Mouse (Mus musculus): ENCODE results near the gene Qrich2. TPM values are rescaled to one million over a fixed set of nuclear protein-coding genes. Genes with fewer than 3 reads are reported as not detected.

The Qrich2 gene
- polyA plus RNA-seq, 1 experiment = 1.3 TPM

GRCm38 (mm10) chr11:116435992-116436724 lies 29.9 kb downstream of the Qrich2 start:
- peak overlapping the region; percentile 91 for H3K27ac ChIP-seq (ENCODE audit: insufficient read depth, low read length)
- H3K4me1 ChIP-seq (ENCODE audit: control insufficient read depth, insufficient read depth, low read length) = no peaks in the 10 kb centered on the region
- no peak for TF ChIP-seq CTCF (IDR thresholded peaks at IDR 0.05; ENCODE audit: low read depth, low read length)
- TF ChIP-seq EP300 (IDR thresholded peaks at IDR 0.05; ENCODE audit: insufficient read depth, low read depth, low read length) = peak; percentile 29; the same call in 1 of the 2 replicates
- TF ChIP-seq POLR2A (IDR thresholded peaks at IDR 0.05; ENCODE audit: insufficient read depth, low read length) = no peak
- no peaks in the 10 kb centered on the region for H3K27me3 ChIP-seq (ENCODE audit: control insufficient read depth, insufficient read depth, low read length, poor library complexity, severe bottlenecking)
- H3K9ac ChIP-seq (ENCODE audit: low read depth, poor library complexity, severe bottlenecking) = peak overlapping the region; percentile 94
- H3K36me3 ChIP-seq (ENCODE audit: control insufficient read depth, insufficient read depth, low read length, poor library complexity, severe bottlenecking) = peaks cover 27% of the 10 kb centered on the region
- peak overlapping the region; percentile 74 for H3K4me3 ChIP-seq (ENCODE audit: low read depth, low read length)
- H3K9me3 ChIP-seq (replicated peaks; ENCODE audit: control insufficient read depth, insufficient read depth, low read length, poor library complexity, severe bottlenecking) = no peaks in the 10 kb centered on the region

DNA sequence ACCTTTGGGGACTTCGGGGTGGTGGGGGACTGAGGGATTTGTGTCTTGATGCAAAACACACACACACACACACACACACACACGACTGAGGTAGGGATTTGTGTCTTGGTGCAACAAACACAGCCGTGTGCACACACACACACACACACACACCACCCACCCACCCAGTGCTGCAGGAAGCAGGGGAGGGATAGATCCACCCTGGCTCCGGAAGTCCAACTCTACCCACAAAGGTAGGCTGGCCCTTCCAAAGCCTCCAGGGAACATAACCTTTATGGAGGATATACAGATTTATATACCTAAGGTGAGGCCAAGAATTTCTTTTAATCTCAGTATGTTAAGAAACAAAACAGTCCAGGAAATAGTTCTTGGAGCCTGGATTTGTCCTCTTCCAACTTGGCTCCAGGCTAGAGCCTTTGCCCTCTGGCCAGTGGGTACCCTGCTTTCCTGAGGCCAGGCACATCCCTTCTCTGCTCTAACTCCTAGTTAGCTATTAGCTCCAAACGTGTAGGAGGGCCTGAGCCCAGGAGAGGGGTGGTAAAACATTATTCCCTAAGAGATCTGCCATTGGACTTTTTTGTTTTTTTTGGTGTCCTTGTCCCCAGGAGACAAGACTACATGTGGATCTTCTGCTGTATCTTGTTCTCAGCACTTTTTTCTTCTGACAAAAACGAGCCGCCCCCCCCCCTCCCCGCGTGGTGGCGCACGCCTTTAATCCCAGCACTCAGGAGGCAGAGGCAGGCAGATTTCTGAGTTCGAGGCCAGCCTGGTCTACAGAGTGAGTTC lies 30.9 kb downstream of the Qrich2 start:
- Histone ChIP-seq H3K4me3 (ENCODE audit: low read depth, low read length) (peak overlapping the region; percentile 74), H3K4me1 (ENCODE audit: control insufficient read depth, insufficient read depth, low read length) (peaks cover 2% of the 10 kb centered on the region), H3K36me3 (ENCODE audit: control insufficient read depth, insufficient read depth, low read length, poor library complexity, severe bottlenecking) (peaks cover 27% of the 10 kb centered on the region), H3K9ac (ENCODE audit: low read depth, poor library complexity, severe bottlenecking) (peak overlapping the region; percentile 94), H3K27me3 (ENCODE audit: control insufficient read depth, insufficient read depth, low read length, poor library complexity, severe bottlenecking) (no peaks in the 10 kb centered on the region), H3K27ac (ENCODE audit: insufficient read depth, low read length) (peak overlapping the region; percentile 91), H3K9me3 (replicated peaks; ENCODE audit: control insufficient read depth, insufficient read depth, low read length, poor library complexity, severe bottlenecking) (no peaks in the 10 kb centered on the region)
- TF ChIP-seq POLR2A (IDR thresholded peaks at IDR 0.05; ENCODE audit: insufficient read depth, low read length) = no peak
- TF ChIP-seq EP300 (IDR thresholded peaks at IDR 0.05; ENCODE audit: insufficient read depth, low read depth, low read length) = no peak
- no peak for TF ChIP-seq CTCF (IDR thresholded peaks at IDR 0.05; ENCODE audit: low read depth, low read length)

DNA sequence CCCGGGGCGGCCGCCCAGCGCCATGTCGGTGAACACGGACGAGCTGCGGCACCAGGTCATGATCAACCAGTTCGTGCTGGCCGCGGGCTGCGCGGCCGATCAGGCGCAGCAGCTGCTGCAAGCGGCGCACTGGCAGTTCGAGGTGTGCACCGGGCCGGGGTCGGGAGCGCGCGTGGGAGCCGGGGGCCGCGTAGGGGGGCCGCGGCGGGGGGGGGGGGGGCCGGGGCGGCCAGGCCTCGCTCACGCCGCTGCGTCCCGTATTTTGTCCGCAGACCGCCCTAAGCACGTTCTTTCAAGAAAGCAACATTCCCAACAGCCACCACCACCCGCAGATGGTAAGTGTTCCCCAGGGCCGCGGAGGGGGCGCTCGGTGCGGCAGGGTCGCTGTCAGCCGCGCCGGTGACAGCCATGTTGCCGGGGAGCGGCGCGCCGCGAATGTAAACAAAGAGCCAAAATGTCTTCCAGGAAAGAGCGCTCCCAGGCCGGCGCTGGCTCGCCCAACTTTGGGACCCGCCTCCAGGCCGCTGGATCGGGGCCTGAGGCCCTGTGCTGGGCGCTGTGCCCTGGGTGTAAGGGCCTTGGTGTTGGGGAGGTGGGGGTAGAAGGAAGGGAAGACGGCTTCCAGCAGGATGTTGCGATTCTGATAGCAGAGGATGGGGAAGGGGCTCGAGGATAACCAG lies 31.6 kb downstream of the Qrich2 start:
- peaks cover 3% of the 10 kb centered on the region for H3K4me1 ChIP-seq (ENCODE audit: control insufficient read depth, insufficient read depth, low read length)
- no peak for TF ChIP-seq EP300 (IDR thresholded peaks at IDR 0.05; ENCODE audit: insufficient read depth, low read depth, low read length)
- no peak for TF ChIP-seq POLR2A (IDR thresholded peaks at IDR 0.05; ENCODE audit: insufficient read depth, low read length)
- no peak for TF ChIP-seq CTCF (IDR thresholded peaks at IDR 0.05; ENCODE audit: low read depth, low read length)

GRCm38 (mm10) chr11:116433356-116434286 lies 32.4 kb downstream of the Qrich2 start, which contains the start of gene Ubald2:
TSS of gene Ubald2 (plus strand) at chr11:116434094.
- H3K36me3 ChIP-seq (ENCODE audit: control insufficient read depth, insufficient read depth, low read length, poor library complexity, severe bottlenecking) = peaks cover 17% of the 10 kb centered on the region
- H3K4me1 ChIP-seq (ENCODE audit: control insufficient read depth, insufficient read depth, low read length) = peaks cover 3% of the 10 kb centered on the region
- no peaks in the 10 kb centered on the region for H3K9me3 ChIP-seq (replicated peaks; ENCODE audit: control insufficient read depth, insufficient read depth, low read length, poor library complexity, severe bottlenecking)
- H3K27me3 ChIP-seq (ENCODE audit: control insufficient read depth, insufficient read depth, low read length, poor library complexity, severe bottlenecking) = no peaks in the 10 kb centered on the region
- peak within 1 kb of the TSS; percentile 74 for H3K4me3 ChIP-seq (ENCODE audit: low read depth, low read length)
- H3K27ac ChIP-seq (ENCODE audit: insufficient read depth, low read length) = peak within 1 kb of the TSS; percentile 91
- peak within 1 kb of the TSS; percentile 94 for H3K9ac ChIP-seq (ENCODE audit: low read depth, poor library complexity, severe bottlenecking)
- TF ChIP-seq CTCF (IDR thresholded peaks at IDR 0.05; ENCODE audit: low read depth, low read length) = no peak

More for the DNA sequence above, 31.6 kb downstream of the Qrich2 start:
- H3K27ac ChIP-seq (ENCODE audit: insufficient read depth, low read length) = peak overlapping the region; percentile 91
- peaks cover 23% of the 10 kb centered on the region for H3K36me3 ChIP-seq (ENCODE audit: control insufficient read depth, insufficient read depth, low read length, poor library complexity, severe bottlenecking)
- peak overlapping the region; percentile 74 for H3K4me3 ChIP-seq (ENCODE audit: low read depth, low read length)
- no peaks in the 10 kb centered on the region for H3K9me3 ChIP-seq (replicated peaks; ENCODE audit: control insufficient read depth, insufficient read depth, low read length, poor library complexity, severe bottlenecking)
- H3K9ac ChIP-seq (ENCODE audit: low read depth, poor library complexity, severe bottlenecking) = peak overlapping the region; percentile 94
- no peaks in the 10 kb centered on the region for H3K27me3 ChIP-seq (ENCODE audit: control insufficient read depth, insufficient read depth, low read length, poor library complexity, severe bottlenecking)

GRCm38 (mm10) chr11:116432593-116433355 lies 33.3 kb downstream of the Qrich2 start:
- H3K27ac ChIP-seq (ENCODE audit: insufficient read depth, low read length) = peak overlapping the region; percentile 68
- no peak overlapping the region for H3K4me3 ChIP-seq (ENCODE audit: low read depth, low read length)
- peak overlapping the region; percentile 16; the same call in 1 of the 2 replicates for H3K9ac ChIP-seq (ENCODE audit: low read depth, poor library complexity, severe bottlenecking)
- H3K9me3 ChIP-seq (replicated peaks; ENCODE audit: control insufficient read depth, insufficient read depth, low read length, poor library complexity, severe bottlenecking) = no peaks in the 10 kb centered on the region
- TF ChIP-seq EP300 (IDR thresholded peaks at IDR 0.05; ENCODE audit: insufficient read depth, low read depth, low read length) = no peak
- H3K27me3 ChIP-seq (ENCODE audit: control insufficient read depth, insufficient read depth, low read length, poor library complexity, severe bottlenecking) = no peaks in the 10 kb centered on the region
- H3K4me1 ChIP-seq (ENCODE audit: control insufficient read depth, insufficient read depth, low read length) = peaks cover 4% of the 10 kb centered on the region
- peaks cover 16% of the 10 kb centered on the region for H3K36me3 ChIP-seq (ENCODE audit: control insufficient read depth, insufficient read depth, low read length, poor library complexity, severe bottlenecking)

Data from ES-Bruce4 (cell line).